Mouse (Mus musculus): ENCODE data around the gene Camk2d.

GRCm38 (mm10) chr3:126723021-126723449 lies 126.9 kb downstream of the Camk2d start:
- TF ChIP-seq HCFC1 (IDR thresholded peaks at IDR 0.05; ENCODE audit: borderline replicate concordance, insufficient read depth, low read length) (no peak), ZNF384 (IDR thresholded peaks at IDR 0.05; ENCODE audit: low read depth, low read length) (no peak)
